Mouse (Mus musculus) neural tube, embryonic 14.5 days (tissue): Measurements from ENCODE around the gene Narfl. TPM values are rescaled to one million over a fixed set of nuclear protein-coding genes. Genes with fewer than 3 reads are reported as not detected.

Experiments
- ATAC-seq: fragments of 200-750 bp; cut with Nextera tagmentation; 2 replicates; pipeline ENCODE4 v1.8.0; 2017; ENCODE audit warnings: low read depth, mild to moderate bottlenecking, moderate TSS enrichment, moderate library complexity
- H3K27ac ChIP-seq: fragments of 300-500 bp; sonication (generic); 2 replicates; pipeline ENCODE4 v1.5.1; 2014; ENCODE audit warnings: low read depth, mild to moderate bottlenecking, control low read depth, low read length, moderate library complexity, mixed read lengths
- H3K27me3 ChIP-seq: fragments of 300-500 bp; sonication (generic); 2 replicates; pipeline ENCODE4 v1.6.1; 2014; ENCODE audit warnings: low read length; ENCODE audit not compliant: control insufficient read depth, insufficient read depth
- H3K36me3 ChIP-seq: fragments of 300-500 bp; sonication (generic); 2 replicates; pipeline ENCODE4 v1.6.1; 2014; ENCODE audit warnings: low read length, mixed read lengths; ENCODE audit not compliant: control insufficient read depth, insufficient read depth
- H3K4me1 ChIP-seq: fragments of 300-500 bp; sonication (generic); 2 replicates; pipeline ENCODE4 v1.6.1; 2014; ENCODE audit warnings: low read length; ENCODE audit not compliant: control insufficient read depth, insufficient read depth
- H3K4me2 ChIP-seq: fragments of 300-500 bp; sonication (generic); 2 replicates; pipeline ENCODE4 v1.6.1; 2014; ENCODE audit warnings: mild to moderate bottlenecking, low read depth, low read length, control low read depth
- H3K4me3 ChIP-seq: fragments of 300-500 bp; sonication (generic); 2 replicates; pipeline ENCODE4 v1.5.1; 2014; ENCODE audit warnings: low read depth, low read length, control low read depth, mixed read lengths
- H3K9ac ChIP-seq: fragments of 300-500 bp; sonication (generic); replicated peaks from 2 replicates; pipeline ENCODE4 v1.6.1; 2014; ENCODE audit warnings: low read depth, mild to moderate bottlenecking, control low read depth, low read length, mixed read lengths
- H3K9me3 ChIP-seq: fragments of 300-500 bp; sonication (generic); 2 replicates; pipeline ENCODE4 v1.6.1; 2016; ENCODE audit warnings: low read length; ENCODE audit not compliant: control insufficient read depth
- WGBS: fragments of 180-500 bp; shearing (Covaris S2); extraction: QIAGEN DNeasy Blood & Tissue Kit; methylation state at CpG from one replicate; pipeline ENCODE4 v1.1.7; 2014; 5-methylcytosine and 5-hydroxymethylcytosine counted together
- polyA plus RNA-seq: library from polyadenylated mRNA; unstranded; fragments of >200 nt; fragmentation: Nextera tagmentation; extraction: Ambion mirVana; gene quantifications from 2 replicates; pipeline ENCODE4 v1.2.1, GENCODE M21; 2014

Narfl gene
- polyA plus RNA-seq, 1 experiment from 2014 or later = 25.4 TPM

DNA sequence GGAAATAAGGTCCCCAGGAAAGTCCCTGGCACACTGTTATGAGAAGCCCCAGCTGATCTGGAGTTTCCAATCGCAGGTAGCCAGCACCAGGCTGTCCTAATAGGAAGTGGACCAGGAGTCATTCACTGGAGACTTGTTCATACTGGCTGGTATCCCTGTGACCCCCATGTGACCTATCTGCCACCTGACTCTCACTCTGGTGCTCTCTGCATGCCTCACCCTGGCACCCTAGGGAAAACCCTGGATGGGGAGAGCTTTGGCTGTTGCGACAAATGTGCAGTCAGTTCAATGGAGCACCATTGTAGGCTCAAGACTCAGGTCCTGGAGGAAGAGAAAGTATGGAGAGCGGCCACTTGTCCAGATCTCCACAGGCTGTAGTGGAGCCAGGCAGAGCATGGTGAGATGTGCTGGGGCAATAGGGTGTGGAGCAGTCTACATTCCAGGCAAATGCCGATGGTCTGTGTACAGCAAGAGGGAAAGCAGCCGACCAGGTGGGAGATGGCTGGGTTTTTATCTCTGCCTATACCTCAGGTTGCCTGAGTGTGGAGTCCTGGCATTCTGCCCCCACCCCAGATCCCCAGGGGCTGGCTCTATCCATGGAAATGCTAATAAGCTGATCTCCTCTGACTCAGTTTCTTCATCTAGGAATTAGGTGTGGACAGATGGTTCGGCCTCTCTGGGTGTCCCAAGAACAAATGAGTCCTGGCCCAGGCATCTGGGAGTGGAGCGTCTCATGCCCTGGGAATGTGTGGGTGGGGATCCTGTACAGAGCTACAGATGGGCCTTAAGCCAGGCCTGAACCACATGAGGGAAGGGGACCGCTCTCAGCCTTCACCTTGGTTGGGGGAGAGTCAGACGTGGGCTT is 17.0 kb upstream of the Narfl start:
- no peaks in the 10 kb centered on the region for H3K27me3 ChIP-seq
- H3K9me3 ChIP-seq = no peaks in the 10 kb centered on the region
- H3K4me2 ChIP-seq = no peak overlapping the region
- 85% methylated on average over 9 of the region's 9 CpGs for WGBS
- H3K4me3 ChIP-seq = no peak overlapping the region
- no peak overlapping the region for H3K27ac ChIP-seq
- no peak overlapping the region for H3K9ac ChIP-seq
- H3K36me3 ChIP-seq = no peaks in the 10 kb centered on the region
- no peak for ATAC-seq
- H3K4me1 ChIP-seq = 0 out of 2 replicates have a peak, but pooled peaks cover 1% of the 10 kb centered on the region

DNA sequence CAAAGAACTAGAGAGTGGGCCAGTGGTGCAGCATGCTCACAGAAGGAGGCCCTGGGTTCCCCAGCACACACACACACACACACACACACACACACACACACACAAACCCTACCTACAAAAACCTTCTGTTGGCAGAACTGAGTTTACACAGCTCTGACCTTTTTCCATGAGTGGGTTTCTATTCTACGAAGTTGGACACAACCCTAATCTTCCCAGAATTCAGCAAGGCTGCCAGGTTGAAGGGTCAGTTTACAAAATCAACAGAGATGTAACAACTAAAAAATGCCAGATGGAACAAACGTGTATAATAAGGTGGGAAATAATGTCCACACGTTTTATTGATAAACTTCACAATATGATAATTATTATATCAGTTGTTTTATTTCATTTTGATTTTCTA is 15.9 kb upstream of the Narfl start:
- no peak for ATAC-seq

DNA sequence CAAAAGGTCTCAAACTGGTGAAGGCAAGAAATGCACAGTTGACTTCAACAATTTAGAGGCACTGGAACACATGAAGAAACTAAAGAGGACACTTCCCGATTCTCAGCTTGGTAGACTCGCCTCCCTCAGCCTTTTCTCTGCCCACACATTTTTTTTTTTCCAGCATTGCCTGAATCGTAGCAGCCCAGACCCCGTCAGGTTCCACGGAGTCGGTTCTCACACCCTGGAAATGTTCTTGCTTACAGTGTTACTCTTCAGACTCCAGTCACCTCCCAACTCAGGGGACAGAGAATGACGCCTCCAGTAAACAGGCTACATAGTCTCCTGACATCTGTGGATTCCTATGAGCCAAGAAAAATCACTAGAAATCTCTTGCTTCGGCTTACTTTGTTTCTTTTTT is 13.4 kb upstream of the Narfl start:
- Histone ChIP-seq H3K27ac (no peak overlapping the region), H3K4me3 (no peak overlapping the region), H3K4me2 (no peak overlapping the region), H3K4me1 (no peaks in the 10 kb centered on the region), H3K9ac (no peak overlapping the region), H3K9me3 (no peaks in the 10 kb centered on the region), H3K36me3 (no peaks in the 10 kb centered on the region), H3K27me3 (no peaks in the 10 kb centered on the region)
- ATAC-seq = no peak
- 75% methylated on average over 8 of the region's 8 CpGs for WGBS

More for the DNA sequence above, 15.9 kb upstream of the Narfl start:
- no peak overlapping the region for H3K27ac ChIP-seq
- no peaks in the 10 kb centered on the region for H3K36me3 ChIP-seq
- no peaks in the 10 kb centered on the region for H3K9me3 ChIP-seq
- H3K27me3 ChIP-seq = no peaks in the 10 kb centered on the region
- H3K4me1 ChIP-seq = no peaks in the 10 kb centered on the region
- H3K9ac ChIP-seq = no peak overlapping the region
- no peak overlapping the region for H3K4me3 ChIP-seq
- H3K4me2 ChIP-seq = no peak overlapping the region
- 84% methylated on average over 3 of the region's 3 CpGs for WGBS

DNA sequence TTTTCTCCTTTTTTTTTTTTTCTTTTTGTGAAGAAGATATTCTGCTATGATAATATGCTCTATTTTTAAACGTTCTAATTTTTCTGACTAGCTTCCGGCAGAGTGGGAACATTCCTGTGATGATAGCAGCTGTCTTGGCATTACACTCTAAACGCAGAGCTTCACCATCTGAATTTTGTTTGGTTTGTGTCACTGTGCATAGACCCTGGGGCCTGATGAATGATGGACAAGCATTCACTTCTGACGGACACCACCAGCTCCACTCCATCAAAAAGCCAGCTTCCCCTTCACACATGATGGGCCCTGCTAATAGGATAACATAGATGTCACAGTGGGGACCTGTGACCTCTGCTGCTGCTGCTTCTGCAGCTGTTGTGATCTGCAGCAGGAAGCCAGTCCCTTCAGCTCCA is 12.0 kb upstream of the Narfl start:
- Histone ChIP-seq H3K4me1 (no peaks in the 10 kb centered on the region), H3K4me2 (no peak overlapping the region), H3K36me3 (no peaks in the 10 kb centered on the region), H3K27ac (no peak overlapping the region), H3K4me3 (no peak overlapping the region), H3K9me3 (no peaks in the 10 kb centered on the region), H3K27me3 (no peaks in the 10 kb centered on the region), H3K9ac (no peak overlapping the region)
- WGBS = 63% methylated on average over 4 of the region's 4 CpGs
- ATAC-seq = no peak

DNA sequence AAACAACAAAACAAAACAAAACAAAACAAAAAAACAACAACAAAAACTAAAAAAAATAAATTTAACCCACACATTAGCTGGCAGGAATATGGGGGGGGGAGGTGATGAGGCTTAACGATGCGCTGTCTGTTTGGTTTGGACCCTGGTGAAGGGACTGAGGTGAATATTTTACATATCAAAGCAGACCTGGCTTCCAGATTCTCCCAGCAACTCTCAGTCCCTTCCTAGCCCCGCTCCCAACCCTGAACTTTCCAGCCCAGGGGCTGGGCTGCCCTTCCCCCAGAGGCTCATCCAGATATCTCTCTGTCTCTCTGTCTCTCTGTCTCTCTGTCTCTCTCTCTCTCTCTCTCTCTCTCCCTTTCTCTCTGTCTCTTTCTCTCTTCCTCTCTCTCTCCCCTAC is 11.0 kb upstream of the Narfl start:
- Histone ChIP-seq H3K4me1 (no peaks in the 10 kb centered on the region), H3K9me3 (no peaks in the 10 kb centered on the region), H3K27ac (no peak overlapping the region), H3K27me3 (no peaks in the 10 kb centered on the region), H3K36me3 (no peaks in the 10 kb centered on the region), H3K4me3 (no peak overlapping the region), H3K9ac (no peak overlapping the region), H3K4me2 (no peak overlapping the region)
- ATAC-seq = no peak
- 33% methylated on average over 3 of the region's 3 CpGs for WGBS

DNA sequence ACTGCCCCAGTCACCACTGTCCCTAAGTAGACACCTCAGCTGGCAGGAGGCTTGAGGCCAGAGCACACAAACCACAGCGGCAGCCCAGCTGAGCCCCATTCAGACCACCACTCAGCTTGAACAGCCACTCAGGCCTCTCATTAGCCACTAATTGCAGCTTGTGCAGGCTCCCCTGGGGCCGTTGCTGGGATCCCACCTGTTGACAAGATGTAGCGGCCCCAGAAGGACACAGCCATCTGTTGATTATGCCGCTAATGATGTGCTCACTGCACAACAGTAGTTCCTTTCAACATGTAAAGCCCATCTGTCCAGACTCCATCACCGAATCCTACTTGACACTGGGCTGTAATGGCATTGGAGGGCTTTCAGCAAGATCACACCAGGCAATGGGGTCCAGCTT is 7.7 kb upstream of the Narfl start:
- no peak overlapping the region for H3K9ac ChIP-seq
- H3K9me3 ChIP-seq = no peaks in the 10 kb centered on the region
- no peak overlapping the region for H3K27ac ChIP-seq
- H3K4me3 ChIP-seq = no peak overlapping the region
- no peaks in the 10 kb centered on the region for H3K36me3 ChIP-seq
- 22% methylated on average over 5 of the region's 5 CpGs for WGBS
- no peak overlapping the region for H3K4me2 ChIP-seq
- no peak for ATAC-seq
- no peaks in the 10 kb centered on the region for H3K27me3 ChIP-seq
- no peaks in the 10 kb centered on the region for H3K4me1 ChIP-seq

DNA sequence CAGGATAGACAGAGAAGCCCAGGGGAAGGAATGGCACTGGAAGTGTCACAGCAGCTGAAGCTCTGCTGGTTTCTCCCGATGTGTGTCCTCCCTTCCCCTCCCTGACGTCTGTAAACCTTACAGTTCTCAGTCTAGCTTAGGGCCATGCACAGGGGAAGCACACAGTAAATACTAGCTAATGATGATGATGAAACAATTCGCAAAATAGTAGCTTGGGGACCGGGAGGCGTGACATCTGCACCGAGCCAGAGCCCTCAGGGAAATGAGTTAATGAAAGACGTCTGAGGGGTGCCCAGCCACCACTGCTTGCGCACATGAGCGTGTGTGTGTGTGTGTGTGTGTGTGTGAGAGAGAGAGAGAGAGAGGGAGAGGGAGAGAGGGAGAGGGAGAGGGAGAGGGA is 4.2 kb upstream of the Narfl start:
- 52% methylated on average over 9 of the region's 9 CpGs for WGBS
- ATAC-seq = no peak
- Histone ChIP-seq H3K9me3 (no peaks in the 10 kb centered on the region), H3K9ac (no peak overlapping the region), H3K4me3 (no peak overlapping the region), H3K36me3 (no peaks in the 10 kb centered on the region), H3K27me3 (no peaks in the 10 kb centered on the region), H3K27ac (no peak overlapping the region), H3K4me2 (no peak overlapping the region), H3K4me1 (peaks cover 3% of the 10 kb centered on the region; the same call in 1 of the 2 replicates)

DNA sequence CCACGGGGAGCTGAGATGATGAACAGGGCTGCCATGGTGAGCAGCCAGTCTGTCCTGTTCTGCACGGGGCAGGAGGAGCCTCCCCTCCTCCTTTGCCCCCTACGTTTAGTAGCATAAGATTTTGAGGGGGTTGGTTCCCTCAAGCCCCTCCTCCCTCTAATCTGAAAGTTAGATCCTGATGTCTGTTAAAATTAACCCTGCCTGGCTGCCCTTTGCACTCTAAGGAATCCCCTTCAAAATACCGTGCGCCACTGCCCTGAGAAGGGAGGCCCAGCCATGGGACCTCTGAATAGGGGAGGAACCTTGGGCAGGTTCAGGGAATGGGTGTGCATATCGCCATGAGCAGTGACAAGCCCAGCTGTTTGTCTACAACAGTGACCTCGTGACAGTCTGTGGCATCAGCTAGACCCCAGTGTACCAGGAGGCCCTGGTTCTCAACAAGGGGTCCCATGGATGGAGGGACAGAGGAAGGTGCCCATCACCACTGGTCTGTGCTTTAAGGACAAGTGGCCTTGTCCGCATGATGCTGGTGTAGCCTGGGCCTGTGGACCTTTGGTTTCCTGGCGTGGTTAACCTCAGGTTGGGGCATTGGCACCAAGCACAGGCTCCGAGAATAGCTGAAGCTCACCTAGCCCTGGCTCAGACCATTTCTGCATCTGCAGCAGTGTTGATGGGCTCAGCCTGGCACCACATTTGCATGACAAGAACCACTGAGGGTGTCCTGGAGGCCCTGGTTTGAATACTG is 1.9 kb downstream of the Narfl start:
- H3K9me3 ChIP-seq = no peaks in the 10 kb centered on the region
- ATAC-seq = no peak
- H3K27me3 ChIP-seq = no peaks in the 10 kb centered on the region
- 85% methylated on average over 10 of the region's 10 CpGs for WGBS
- H3K36me3 ChIP-seq = no peaks in the 10 kb centered on the region; the same call in 1 of the 2 replicates
- no peak overlapping the region for H3K4me3 ChIP-seq
- no peak overlapping the region for H3K9ac ChIP-seq
- no peak overlapping the region for H3K4me2 ChIP-seq
- no peak overlapping the region for H3K27ac ChIP-seq
- H3K4me1 ChIP-seq = peaks cover 5% of the 10 kb centered on the region; the same call in 1 of the 2 replicates

DNA sequence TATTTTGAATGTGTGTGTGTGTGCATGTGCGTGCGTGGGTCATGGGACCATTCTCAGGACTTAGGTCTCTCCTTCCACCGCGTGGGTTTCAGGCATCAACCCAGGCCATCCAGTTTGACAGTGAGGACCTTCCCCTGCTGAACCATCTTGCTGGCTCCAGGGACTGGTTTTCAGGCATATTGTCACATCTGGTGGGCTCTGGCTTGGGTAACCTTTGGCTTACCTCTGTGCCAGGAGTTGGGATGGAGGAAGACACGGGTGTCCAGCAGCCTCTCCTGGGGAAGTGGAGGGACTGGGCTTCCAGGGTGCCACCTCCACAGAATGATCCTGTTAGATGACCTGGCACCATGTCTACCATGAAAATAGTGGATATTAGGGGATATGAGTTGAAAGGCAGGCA is 4.4 kb downstream of the Narfl start:
- Histone ChIP-seq H3K36me3 (peaks cover 18% of the 10 kb centered on the region), H3K4me1 (peaks cover 5% of the 10 kb centered on the region; the same call in 1 of the 2 replicates), H3K9me3 (no peaks in the 10 kb centered on the region), H3K27me3 (no peaks in the 10 kb centered on the region), H3K27ac (no peak overlapping the region), H3K9ac (no peak overlapping the region), H3K4me3 (no peak overlapping the region), H3K4me2 (no peak overlapping the region)
- no peak for ATAC-seq
- 95% methylated on average over 5 of the region's 5 CpGs for WGBS
